Comparison of ENCODE assay signal across 8 mouse cellular contexts in genomic region chr11:3289302-3289802, GRCm38 (mm10). TPM values are rescaled to one million over a fixed set of nuclear protein-coding genes. Genes with fewer than 3 reads are reported as not detected.
DNase-seq lines count a peak whose midpoint lies in the region; ATAC-seq and TF ChIP-seq lines count a peak whose summit lies in the region.

No protein-coding gene starts in this region.

- WGBS in limb, embryonic 14.5 days = 0% methylated on average over 25 of the region's 40 CpGs
- 0% methylated on average over 30 of the region's 40 CpGs for WGBS in midbrain, embryonic 13.5 days

- no peaks in the 10 kb centered on the region for H3K9me3 ChIP-seq in limb, embryonic 14.5 days (ENCODE audit: control insufficient read depth, low read length)
- H3K9me3 ChIP-seq in midbrain, embryonic 13.5 days = no peaks in the 10 kb centered on the region

- peak; percentile 68 for DNase-seq in cerebellum, adult 11 months
- DNase-seq in cerebellum, adult 9-10 months = no peak
- DNase-seq in embryo, embryonic 11 days = peak; percentile 97
- peak; percentile 68 to 82 for DNase-seq in gastrocnemius, postnatal 4 days (ENCODE audit: low spot score in 2 of 2)
- peak; percentile 74 for DNase-seq in kidney, adult 11 months
- peak; percentile 89 for DNase-seq in limb, embryonic 14.5 days (ENCODE audit: low spot score)
- peak; percentile 33 to 51 for DNase-seq in spleen, postnatal 14 days (ENCODE audit: low spot score in 2 of 2)

- H3K27me3 ChIP-seq in limb, embryonic 14.5 days (ENCODE audit: control insufficient read depth, insufficient read depth, low read length) = no peaks in the 10 kb centered on the region
- H3K27me3 ChIP-seq in midbrain, embryonic 13.5 days = no peaks in the 10 kb centered on the region

- peak; percentile 84; the same call in 1 of the 2 replicates for TF ChIP-seq POLR2A in limb, embryonic 14.5 days (IDR thresholded peaks at IDR 0.05; ENCODE audit: borderline replicate concordance, extremely low read depth, insufficient read depth, insufficient read length)

- ATAC-seq in limb, embryonic 14.5 days (ENCODE audit: low FRiP score, low read depth) = peak; percentile 89
- peak; percentile 80 for ATAC-seq in midbrain, embryonic 13.5 days

- peak overlapping the region; percentile 99 for H3K4me2 ChIP-seq in limb, embryonic 14.5 days (replicated peaks; ENCODE audit: low read depth, low read length, severe bottlenecking)
- peak overlapping the region; percentile 89 for H3K4me2 ChIP-seq in midbrain, embryonic 13.5 days (replicated peaks)

- H3K4me3 ChIP-seq in limb, embryonic 14.5 days (replicated peaks; ENCODE audit: low read length) = peak overlapping the region; percentile 85
- peak overlapping the region; percentile 89 for H3K4me3 ChIP-seq in midbrain, embryonic 13.5 days (replicated peaks)

- H3K36me3 ChIP-seq in limb, embryonic 14.5 days (ENCODE audit: control insufficient read depth, insufficient read depth, low read length) = peaks cover 20% of the 10 kb centered on the region
- H3K36me3 ChIP-seq in midbrain, embryonic 13.5 days = peaks cover 10% of the 10 kb centered on the region

- H3K4me1 ChIP-seq in limb, embryonic 14.5 days (ENCODE audit: control insufficient read depth, insufficient read depth, low read length) = peaks cover 21% of the 10 kb centered on the region
- peaks cover 33% of the 10 kb centered on the region for H3K4me1 ChIP-seq in midbrain, embryonic 13.5 days (replicated peaks)

- H3K9ac ChIP-seq in limb, embryonic 14.5 days (ENCODE audit: low read depth, low read length, severe bottlenecking) = peak overlapping the region; percentile 96
- H3K9ac ChIP-seq in midbrain, embryonic 13.5 days (replicated peaks) = peak overlapping the region; percentile 97

- H3K27ac ChIP-seq in limb, embryonic 14.5 days (replicated peaks; ENCODE audit: low read depth, low read length) = peak overlapping the region; percentile 100
- peak overlapping the region; percentile 100 for H3K27ac ChIP-seq in midbrain, embryonic 13.5 days

RNA-seq across cellular contexts. Expression of gene Patz1, which starts 0.7 kb away (rescaled TPM):
- 10 to 100 TPM; 31.8 to 31.9 TPM for total RNA-seq in gastrocnemius, postnatal 4 days (2021)
- 52.0 and 60.2 TPM in 2 replicates for polyA plus RNA-seq in limb, embryonic 14.5 days (2012; rRNA removed)
- 40.8 and 44.2 TPM in 2 replicates for polyA plus RNA-seq in limb, embryonic 14.5 days (2014; fragmentation: Nextera tagmentation; extraction: Ambion mirVana)
- polyA plus RNA-seq in midbrain, embryonic 13.5 days (2015; fragmentation: Nextera tagmentation; extraction: Ambion mirVana) = 94.6 and 106 TPM in 2 replicates

RNA-seq across cellular contexts. Expression of gene Drg1, which starts 23.1 kb away (rescaled TPM):
- total RNA-seq in gastrocnemius, postnatal 4 days (2021) = 10 to 100 TPM; 63.9 to 64.1 TPM
- polyA plus RNA-seq in limb, embryonic 14.5 days (2012; rRNA removed) = 59.7 and 73.8 TPM in 2 replicates
- 186 and 187 TPM in 2 replicates for polyA plus RNA-seq in limb, embryonic 14.5 days (2014; fragmentation: Nextera tagmentation; extraction: Ambion mirVana)
- 261 and 285 TPM in 2 replicates for polyA plus RNA-seq in midbrain, embryonic 13.5 days (2015; fragmentation: Nextera tagmentation; extraction: Ambion mirVana)

RNA-seq across cellular contexts. Expression of gene Pik3ip1, which starts 40.8 kb away (rescaled TPM):
- 10 to 100 TPM; 14.9 to 18.2 TPM for total RNA-seq in gastrocnemius, postnatal 4 days (2021)
- polyA plus RNA-seq in limb, embryonic 14.5 days (2012; rRNA removed) = 13.2 and 13.3 TPM in 2 replicates
- 13.6 and 15.5 TPM in 2 replicates for polyA plus RNA-seq in limb, embryonic 14.5 days (2014; fragmentation: Nextera tagmentation; extraction: Ambion mirVana)
- polyA plus RNA-seq in midbrain, embryonic 13.5 days (2015; fragmentation: Nextera tagmentation; extraction: Ambion mirVana) = 24.2 and 25.1 TPM in 2 replicates
